Mouse (Mus musculus): ENCODE measurements at regions not wholly inside any gene's neighbourhood (a gene's known extent, or its start where the extent isn't known, plus 50 kb on each side); places are given as distances from the start of the nearest gene placed in this dataset.
"Not testable (repeated sequence)": the region's sequence is repeated elsewhere in the genome, so short reads cannot be mapped to it uniquely, and the experiment has no call there.

- DNase-seq (ENCODE audit: extremely low spot score, low read depth, low spot score) = no peak
These were observed 109.0 kb upstream of the Olfr1324 start for GRCm38 (mm10) chrX:50537122-50537784.

GRCm38 (mm10) chrX:50504047-50504446 lies 75.7 kb upstream of the Olfr1324 start:
- no peak for DNase-seq (ENCODE audit: extremely low spot score, low read depth, low spot score)

DNA sequence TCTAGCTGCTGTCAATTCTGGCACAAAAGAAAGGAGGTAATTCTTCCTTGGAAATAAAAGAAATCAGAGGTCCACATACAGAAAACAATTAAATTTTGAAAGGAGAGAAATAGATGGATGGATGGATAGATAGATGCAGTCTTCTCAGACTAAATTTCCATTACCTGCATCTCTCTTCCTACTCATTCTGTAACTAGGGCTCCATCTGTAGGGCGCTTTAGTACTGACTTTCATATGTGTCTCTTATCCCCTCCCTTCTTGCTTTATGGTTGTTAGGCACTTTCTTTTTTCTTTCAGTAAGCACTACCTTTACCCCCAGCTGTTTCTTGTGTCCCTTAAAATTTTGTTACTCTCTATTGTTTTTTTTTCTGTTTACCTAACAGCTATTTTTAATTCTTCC lies 72.9 kb upstream of the Olfr1324 start:
- no peak for DNase-seq (ENCODE audit: extremely low spot score, low read depth, low spot score)

GRCm38 (mm10) chrX:50490477-50490967 lies 62.2 kb upstream of the Olfr1324 start:
- DNase-seq (ENCODE audit: extremely low spot score, low read depth, low spot score) = not testable (repeated sequence)

Data from hindlimb bud, embryonic 11.5 days (tissue).